Mouse (Mus musculus) CH12.LX (cell line): ENCODE data around the gene Arl15.

ENCODE experiments used
- CHD2 ChIP-seq: IDR thresholded peaks from 2 replicates; pipeline ENCODE4 v1.6.1; 2011; ENCODE audit warnings: low read length, improper control_type of control experiment
- CTCF ChIP-seq, 2 experiments: IDR thresholded peaks in 1 of 2; conservative IDR thresholded peaks in 1 of 2; 2 replicates each; pipeline ENCODE4 v1.5.1; 2011 to 2012; ENCODE audit warnings: low read depth in 2 of 2, low read length in 2 of 2, improper control_type of control experiment in 1 of 2, inconsistent platforms in 1 of 2, mild to moderate bottlenecking in 1 of 2, moderate library complexity in 1 of 2
- ELF1 ChIP-seq: IDR thresholded peaks from 2 replicates; pipeline ENCODE4 v1.6.1; 2014; ENCODE audit warnings: low read depth, mild to moderate bottlenecking, inconsistent platforms, low read length, improper control_type of control experiment
- EP300 ChIP-seq: IDR thresholded peaks from 2 replicates; pipeline ENCODE4 v1.6.1; 2011; ENCODE audit warnings: low read length, improper control_type of control experiment
- KAT2A ChIP-seq: IDR thresholded peaks from 2 replicates; pipeline ENCODE4 v1.6.1; 2012; ENCODE audit warnings: low read length, improper control_type of control experiment, inconsistent platforms; ENCODE audit not compliant: insufficient replicate concordance
- MAX ChIP-seq: IDR thresholded peaks from 2 replicates; pipeline ENCODE4 v1.6.1; 2011; ENCODE audit warnings: low read length, improper control_type of control experiment
- MYC ChIP-seq: IDR thresholded peaks from 2 replicates; pipeline ENCODE4 v1.6.1; 2011; ENCODE audit warnings: low read depth, mild to moderate bottlenecking, improper control_type of control experiment, low read length
- POLR2A ChIP-seq: IDR thresholded peaks from 2 replicates; pipeline ENCODE4 v1.6.1; 2011; ENCODE audit warnings: low read depth, mild to moderate bottlenecking, improper control_type of control experiment, low read length
- POLR2AphosphoS2 ChIP-seq: IDR thresholded peaks from 2 replicates; pipeline ENCODE4 v1.6.1; 2011; ENCODE audit warnings: low read depth, low read length, improper control_type of control experiment
- ZMIZ1 ChIP-seq: IDR thresholded peaks from 2 replicates; pipeline ENCODE4 v1.6.1; 2012; ENCODE audit warnings: low read depth, mild to moderate bottlenecking, inconsistent platforms, low read length, improper control_type of control experiment

- TF ChIP-seq CHD2: no peak
- no peak for TF ChIP-seq ELF1
- no peak for TF ChIP-seq POLR2A
- TF ChIP-seq ZMIZ1: no peak
- no peak for TF ChIP-seq CTCF (conservative IDR thresholded peaks at IDR 0.05 in 1 of 2, IDR thresholded peaks at IDR 0.05 in 1 of 2; ENCODE audit: low read depth in 2 of 2, low read length in 2 of 2)
- no peak for TF ChIP-seq KAT2A
- no peak for TF ChIP-seq MYC
- TF ChIP-seq MAX: no peak
- TF ChIP-seq EP300: no peak
- TF ChIP-seq POLR2AphosphoS2: no peak
Measured at GRCm38 (mm10) chr13:113835921-113836320, 41.6 kb downstream of the Arl15 start.
